Mouse (Mus musculus) MN1 (cell line): ENCODE measurements around the gene Tbc1d16.

Experiments used
- DNase-seq: peaks from one replicate; pipeline ENCODE4 v3.0.0-alpha.2; 2016; ENCODE audit warnings: low spot score

The Tbc1d16 gene

GRCm38 (mm10) chr11:119236354-119236753 is 8.1 kb upstream of the Tbc1d16 start:
- DNase-seq = no peak

- DNase-seq = peak; percentile 50
These were observed 7.3 kb upstream of the Tbc1d16 start for GRCm38 (mm10) chr11:119235596-119235995.

- DNase-seq = no peak
These were observed 6.5 kb upstream of the Tbc1d16 start for GRCm38 (mm10) chr11:119234770-119235169.

GRCm38 (mm10) chr11:119228846-119229626 is 737 bp upstream of the Tbc1d16 start:
- peak; percentile 91 for DNase-seq

GRCm38 (mm10) chr11:119227591-119227990 is 708 bp downstream of the Tbc1d16 start:
- no peak for DNase-seq

- DNase-seq = no peak
These were observed 2.7 kb downstream of the Tbc1d16 start for GRCm38 (mm10) chr11:119225634-119226033.

GRCm38 (mm10) chr11:119224926-119225325 is 3.4 kb downstream of the Tbc1d16 start:
- no peak for DNase-seq

- no peak for DNase-seq
These were observed 5.0 kb downstream of the Tbc1d16 start for GRCm38 (mm10) chr11:119223124-119223890.

GRCm38 (mm10) chr11:119221812-119222510 is 6.3 kb downstream of the Tbc1d16 start:
- no peak for DNase-seq

GRCm38 (mm10) chr11:119219816-119220465 is 8.4 kb downstream of the Tbc1d16 start:
- peak; percentile 45 for DNase-seq

GRCm38 (mm10) chr11:119217861-119218260 is 10.4 kb downstream of the Tbc1d16 start:
- DNase-seq = no peak

- DNase-seq = peak; percentile 88
These were observed 12.3 kb downstream of the Tbc1d16 start for GRCm38 (mm10) chr11:119215905-119216507.

- peak; percentile 90 for DNase-seq
These were observed 13.0 kb downstream of the Tbc1d16 start for GRCm38 (mm10) chr11:119215038-119215904.

GRCm38 (mm10) chr11:119213166-119213885 is 15.0 kb downstream of the Tbc1d16 start:
- peak; percentile 65 for DNase-seq

- peak; percentile 76 for DNase-seq
These were observed 16.5 kb downstream of the Tbc1d16 start for GRCm38 (mm10) chr11:119211604-119212309.

- no peak for DNase-seq
These were observed 17.8 kb downstream of the Tbc1d16 start for GRCm38 (mm10) chr11:119210321-119211100.

- DNase-seq = peak; percentile 82
These were observed 18.8 kb downstream of the Tbc1d16 start for GRCm38 (mm10) chr11:119209371-119210025.

GRCm38 (mm10) chr11:119208870-119209370 is 19.4 kb downstream of the Tbc1d16 start:
- DNase-seq = no peak
